Mouse (Mus musculus): ENCODE measurements around the gene Gmpr2.

DNA sequence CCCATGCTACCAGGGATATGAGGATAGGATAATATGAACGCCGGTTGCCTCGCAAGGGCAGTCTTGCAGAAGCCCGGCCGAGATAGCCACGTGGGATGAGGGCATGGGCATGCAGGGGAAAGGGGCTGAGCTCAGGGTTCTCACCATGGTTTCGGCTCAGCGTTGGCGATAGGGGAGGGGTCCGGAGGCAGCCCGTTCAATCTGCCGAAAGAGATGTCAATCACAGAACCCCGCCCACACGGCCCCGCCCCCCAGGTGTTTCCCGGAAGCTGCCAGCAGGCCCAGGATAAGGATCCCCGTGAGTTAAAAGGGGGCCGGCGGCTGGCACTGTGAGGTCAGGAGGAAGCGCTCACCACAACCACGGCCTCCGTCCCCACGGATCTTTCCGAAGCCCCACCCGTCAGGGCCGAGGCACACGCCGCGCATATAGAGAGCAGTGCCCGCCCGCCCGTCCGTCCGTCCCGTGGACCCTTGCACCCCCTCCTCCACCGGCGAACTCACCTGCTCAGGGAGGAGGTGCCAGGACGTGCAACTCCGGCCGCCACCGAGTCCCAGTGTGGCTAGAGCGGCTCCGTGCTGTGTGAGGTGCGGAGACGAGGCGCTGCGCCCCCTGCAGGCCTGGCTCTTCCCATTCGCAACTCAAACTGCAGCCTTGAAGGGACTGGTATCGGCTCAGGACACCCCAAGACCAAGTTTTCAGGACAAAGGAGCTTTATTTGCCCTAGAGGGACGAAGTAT lies 50.1 kb downstream of the Gmpr2 start, which contains the start of gene Rabggta:
- peak; percentile 99 for TF ChIP-seq CTCF (IDR thresholded peaks at IDR 0.05; ENCODE audit: control insufficient read depth, insufficient read depth, insufficient read length)
- TF ChIP-seq MAX (IDR thresholded peaks at IDR 0.05): peak; percentile 80

Data from C2C12 (cell line).